Mouse (Mus musculus) small intestine, adult 10 weeks (tissue): Measurements from ENCODE around the gene Gckr. TPM values are rescaled to one million over a fixed set of nuclear protein-coding genes. Genes with fewer than 3 reads are reported as not detected.

Experiments used
- polyA plus RNA-seq: library from polyadenylated mRNA; stranded (reverse); fragments of 350-450 nt; fragmentation: Illumina TruSeq; extraction: RNeasy Lipid Tissue Mini Kit (QIAGEN cat#74804); gene quantifications from one replicate; pipeline ENCODE4 v1.2.3, GENCODE M21; 2014; ENCODE audit warnings: low replicate concordance

Gckr gene
- polyA plus RNA-seq = 0.11 TPM

DNA sequence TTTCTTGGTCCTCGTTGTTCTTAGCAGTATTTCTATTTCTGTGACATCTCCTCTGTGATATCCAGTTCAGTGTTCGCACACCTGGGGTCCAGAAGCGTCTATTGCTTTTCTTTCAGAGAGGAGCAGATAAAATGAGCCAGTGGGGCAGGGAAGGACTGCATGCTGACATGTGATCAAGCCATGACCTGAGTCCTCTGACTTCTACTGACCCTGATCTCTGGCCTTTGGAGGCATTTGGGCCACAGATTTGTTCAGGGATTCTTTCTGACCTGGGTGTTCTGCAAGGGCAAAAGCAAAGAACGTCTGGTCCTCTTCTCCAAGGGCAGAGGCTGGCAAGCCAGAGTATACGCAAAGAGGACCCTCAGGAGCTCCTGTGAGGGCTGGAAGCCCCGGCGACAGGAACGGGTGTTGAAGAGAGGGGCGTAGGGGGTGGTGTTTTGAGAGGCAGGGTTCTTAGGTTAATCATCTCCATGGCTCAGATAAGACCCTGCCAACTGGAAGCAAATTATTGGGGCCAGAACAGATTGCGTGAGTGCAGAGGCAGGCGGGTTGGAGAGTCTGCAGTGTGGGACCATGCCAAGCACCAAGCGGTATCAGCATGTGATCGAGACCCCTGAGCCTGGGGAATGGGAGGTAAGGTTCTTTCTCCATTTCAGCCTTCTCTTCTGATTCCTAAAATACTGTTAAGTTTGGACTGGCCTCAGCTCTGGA lies at the start of gene Gckr:
Gckr (plus strand) TSS at position 397 of the 711 bp plus-strand sequence.

DNA sequence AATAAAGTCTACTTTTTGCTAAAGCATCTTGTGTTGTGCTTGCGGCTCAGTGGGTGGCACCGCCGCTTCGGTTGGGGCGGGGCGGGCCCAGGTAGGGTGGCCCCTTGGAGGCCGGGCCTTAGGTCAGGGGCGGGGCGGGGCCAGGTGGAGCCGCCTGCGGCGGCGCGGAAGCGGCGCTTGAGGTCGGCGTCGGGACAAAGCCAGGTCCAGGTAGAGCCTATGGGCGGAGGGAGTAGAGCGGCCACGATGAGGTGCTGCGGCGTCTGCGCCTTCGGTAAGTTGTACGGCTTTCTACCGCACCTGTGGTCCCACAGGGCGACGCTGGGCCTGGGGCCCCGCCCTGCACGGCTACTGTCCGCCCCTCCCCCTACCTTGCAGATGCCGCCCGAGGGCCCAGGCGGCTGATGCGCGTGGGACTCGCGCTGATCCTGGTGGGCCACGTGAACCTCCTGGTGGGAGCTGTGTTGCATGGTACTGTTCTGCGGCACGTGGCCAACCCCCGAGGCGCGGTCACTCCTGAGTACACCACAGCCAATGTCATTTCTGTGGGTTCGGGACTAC lies 45.6 kb upstream of the Gckr start, which contains the start of gene Krtcap3:
Krtcap3 (plus strand) TSS at position 151 of the 561 bp plus-strand sequence.

DNA sequence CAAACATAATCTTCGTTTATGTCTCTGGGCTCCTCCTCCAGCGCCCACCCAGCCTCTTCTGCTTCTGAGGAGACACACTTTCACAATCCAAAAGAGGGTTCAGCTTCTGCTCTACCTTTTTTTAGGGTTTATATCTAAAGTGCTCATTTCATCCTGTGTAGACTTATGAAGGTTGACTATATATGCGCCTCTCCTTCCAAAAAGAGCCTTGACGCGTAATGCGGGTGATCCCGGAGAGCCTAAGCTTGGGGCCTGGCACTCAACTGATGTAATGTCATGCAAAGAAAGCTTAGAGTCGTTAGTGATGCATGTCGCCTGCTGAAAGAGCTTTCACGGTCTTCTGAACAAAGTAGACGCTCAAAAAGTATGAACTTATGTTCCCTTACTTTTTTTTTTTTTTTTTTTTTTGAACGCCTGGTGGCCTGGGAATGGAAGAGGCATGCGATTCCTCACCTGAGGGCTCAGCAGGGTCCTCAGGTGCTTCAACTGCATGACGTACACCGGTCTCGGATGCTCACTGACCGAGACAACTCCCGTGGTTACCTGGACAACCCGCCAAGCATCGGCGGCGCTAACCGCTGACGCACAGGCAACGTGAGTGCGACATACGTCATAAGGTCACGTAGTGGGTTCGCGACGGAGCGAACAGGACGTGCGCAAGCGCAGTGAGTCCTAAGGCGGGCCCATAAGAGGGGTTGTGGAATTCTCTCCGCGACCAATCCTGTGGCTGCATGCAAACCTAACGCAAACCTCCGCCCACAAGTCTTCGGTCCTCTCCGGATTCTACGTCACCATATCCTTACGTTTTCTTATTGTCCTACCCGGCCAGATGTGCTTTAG lies 6.5 kb upstream of the Gckr start, which contains the start of gene Ift172:
Ift172 (minus strand) TSS at position 596 of the 840 bp plus-strand sequence.

DNA sequence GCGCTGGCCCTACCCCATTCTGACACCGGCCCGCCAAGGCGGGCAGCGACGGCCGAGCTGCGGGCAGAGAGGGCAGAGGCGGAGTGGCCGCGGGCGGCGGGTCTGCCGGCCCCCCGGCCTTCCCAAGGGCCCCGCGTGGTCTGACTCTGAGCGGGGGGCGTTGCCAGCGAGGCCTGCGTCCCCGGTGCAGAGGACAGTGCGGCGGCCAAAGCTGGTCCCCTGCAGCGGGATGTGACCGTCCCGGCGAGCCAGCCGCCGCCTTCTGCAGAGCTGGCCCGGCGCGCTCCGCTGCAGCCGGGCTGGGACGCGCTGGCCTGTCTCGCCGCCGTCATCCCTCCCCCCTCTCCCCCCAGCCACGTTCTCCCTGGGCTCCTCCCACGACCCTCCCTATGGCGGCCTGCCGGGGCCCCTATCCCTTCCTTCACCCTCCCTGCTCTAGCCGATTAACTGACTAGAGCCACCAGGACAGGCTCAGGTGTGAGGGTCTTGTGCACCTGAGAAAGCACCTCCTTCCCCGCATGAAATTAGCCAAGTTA lies 1.6 kb upstream of the Gckr start, which contains the start of gene Fndc4:
Fndc4 (minus strand) TSS at position 475 of the 536 bp plus-strand sequence.

Other genes with a start within 250 kb of the Gckr start
- gene Atraid, start 249.1 kb upstream of the Gckr start, polyA plus RNA-seq = 41.8 TPM
- 3.5 TPM for gene Slc5a6, start 248.5 kb upstream of the Gckr start, polyA plus RNA-seq
- 0.33 TPM for gene Cad, start 242.7 kb upstream of the Gckr start, polyA plus RNA-seq
- gene Dnajc5g, start 191.2 kb upstream of the Gckr start, polyA plus RNA-seq = not detected
- not detected for gene Slc30a3, start 189.2 kb upstream of the Gckr start, polyA plus RNA-seq
- not detected for gene Trim54, start 180.7 kb upstream of the Gckr start, polyA plus RNA-seq
- not detected for gene Ucn, start 158.6 kb upstream of the Gckr start, polyA plus RNA-seq
- gene Mpv17, start 143.2 kb upstream of the Gckr start, polyA plus RNA-seq = 10.0 TPM
- gene Gm29609, start 117.5 kb upstream of the Gckr start, polyA plus RNA-seq = 0.22 TPM
- 49.3 TPM for gene Gtf3c2, start 117.3 kb upstream of the Gckr start, polyA plus RNA-seq
- gene Snx17, start 104.2 kb upstream of the Gckr start, polyA plus RNA-seq = 37.9 TPM
- gene Eif2b4, start 104.0 kb upstream of the Gckr start, polyA plus RNA-seq = 0.89 TPM
- gene Zfp513, start 95.1 kb upstream of the Gckr start, polyA plus RNA-seq = 0.85 TPM
- gene Ppm1g, start 76.8 kb upstream of the Gckr start, polyA plus RNA-seq = 14.1 TPM
- gene Nrbp1, start 56.6 kb upstream of the Gckr start, polyA plus RNA-seq = 91.8 TPM
- not detected for gene Gm9970, start 56.2 kb upstream of the Gckr start, polyA plus RNA-seq
- gene Krtcap3, start 45.8 kb upstream of the Gckr start, polyA plus RNA-seq = 1.6 TPM
- 3.9 TPM for gene Ift172, start 6.3 kb upstream of the Gckr start, polyA plus RNA-seq
- 0.93 TPM for gene Fndc4, start 1.4 kb upstream of the Gckr start, polyA plus RNA-seq
- 14.9 TPM for gene Zfp512, start 155.0 kb downstream of the Gckr start, polyA plus RNA-seq
- gene 4930548H24Rik, start 188.3 kb downstream of the Gckr start, polyA plus RNA-seq = not detected
- gene Gpn1, start 197.3 kb downstream of the Gckr start, polyA plus RNA-seq = 10.0 TPM
- 42.0 TPM for gene Slc4a1ap, start 229.6 kb downstream of the Gckr start, polyA plus RNA-seq
- 8.6 TPM for gene Supt7l, start 230.4 kb downstream of the Gckr start, polyA plus RNA-seq